Mouse (Mus musculus) gastrocnemius, postnatal 36 days (tissue): ENCODE measurements around the gene Amh. TPM values are rescaled to one million over a fixed set of nuclear protein-coding genes. Genes with fewer than 3 reads are reported as not detected.

Experiments
- DNase-seq, 2 experiments: peaks; one replicate each; pipeline ENCODE4 v3.0.0; 2022
- intact Hi-C: fragments of 180-260 bp; cut with DNase I; formaldehyde crosslinking; loops from one replicate; pipeline ENCODE4 v1.15.1; 2025
- microRNA-seq, 2 experiments: library from miRNA; unstranded; fragments of <30 nt; microRNA quantifications; one replicate each; pipeline ENCODE4 v1.2.0; 2021
- total RNA-seq, 2 experiments: library from RNA; stranded (reverse); gene quantifications; 2 replicates each; pipeline ENCODE4 v1.2.3; 2021

Amh gene
- total RNA-seq, 2 experiments from 2014 or later = 0.25 to 0.41 TPM

DNA sequence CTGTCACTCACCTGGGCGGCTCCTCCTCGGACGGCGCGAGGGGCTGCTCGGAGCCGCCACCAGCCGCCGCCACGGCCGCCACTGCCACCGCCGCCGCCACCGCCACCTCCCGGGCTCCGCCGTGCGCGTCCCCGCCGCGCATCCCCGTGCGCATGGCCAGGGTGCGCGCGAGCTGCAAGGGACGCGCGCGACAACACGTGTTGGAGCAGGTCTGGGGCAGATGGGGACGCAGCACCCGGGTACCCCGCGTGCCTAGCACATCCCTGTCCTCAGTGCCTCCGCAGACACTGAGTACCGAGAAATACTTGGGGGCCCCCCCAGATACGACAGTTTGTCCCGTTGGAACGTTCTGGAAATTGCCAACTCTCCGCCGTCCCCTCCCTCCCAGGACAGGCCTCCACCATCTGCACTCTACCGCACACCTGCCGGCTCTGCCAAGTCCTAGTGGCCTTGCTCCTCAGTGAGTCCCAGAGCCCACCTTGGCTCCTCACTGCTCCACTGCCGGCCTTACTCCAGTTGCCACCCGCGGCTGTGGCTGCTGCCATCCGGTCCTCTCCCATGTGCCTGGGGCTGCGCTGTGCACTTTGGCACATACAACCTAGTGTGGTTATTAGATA lies 39.0 kb downstream of the Amh start, which contains the start of gene Lingo3:
Lingo3 (minus strand) TSS at position 109 of the 617 bp plus-strand sequence.
- no peak for DNase-seq

GRCm38 (mm10) chr10:80845055-80845693 lies 40.1 kb downstream of the Amh start:
- no peak for DNase-seq
- intact Hi-C loops = no loop called here

More for the DNA sequence above, 39.0 kb downstream of the Amh start, which contains the start of gene Lingo3:
- intact Hi-C loops = no loop called here

- no peak for DNase-seq
- intact Hi-C loops = no loop called here
These were observed 40.7 kb downstream of the Amh start for GRCm38 (mm10) chr10:80845732-80846131.

DNA sequence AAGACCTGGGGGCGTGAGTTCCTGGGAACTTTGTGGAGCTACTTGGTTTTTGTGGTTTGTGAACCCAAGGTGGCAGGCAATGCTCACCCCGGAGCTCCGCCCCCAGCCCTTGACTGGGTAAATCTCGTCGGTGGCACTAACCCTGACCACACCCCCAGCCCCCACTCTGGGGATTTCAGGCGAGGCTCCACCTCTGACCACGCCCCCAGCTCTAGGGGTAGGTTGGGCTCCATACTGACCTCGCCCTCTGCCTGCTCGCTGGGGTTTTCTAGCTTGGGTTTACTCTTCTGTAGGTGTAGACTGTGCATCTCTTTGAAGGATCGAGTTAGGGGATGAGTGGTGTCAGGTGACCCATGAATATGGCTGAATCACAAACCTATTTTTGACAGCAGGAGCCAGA lies 43.5 kb downstream of the Amh start:
- peak in 1 of 2 experiments; percentile 48 for DNase-seq
- intact Hi-C loops = no loop called here

DNA sequence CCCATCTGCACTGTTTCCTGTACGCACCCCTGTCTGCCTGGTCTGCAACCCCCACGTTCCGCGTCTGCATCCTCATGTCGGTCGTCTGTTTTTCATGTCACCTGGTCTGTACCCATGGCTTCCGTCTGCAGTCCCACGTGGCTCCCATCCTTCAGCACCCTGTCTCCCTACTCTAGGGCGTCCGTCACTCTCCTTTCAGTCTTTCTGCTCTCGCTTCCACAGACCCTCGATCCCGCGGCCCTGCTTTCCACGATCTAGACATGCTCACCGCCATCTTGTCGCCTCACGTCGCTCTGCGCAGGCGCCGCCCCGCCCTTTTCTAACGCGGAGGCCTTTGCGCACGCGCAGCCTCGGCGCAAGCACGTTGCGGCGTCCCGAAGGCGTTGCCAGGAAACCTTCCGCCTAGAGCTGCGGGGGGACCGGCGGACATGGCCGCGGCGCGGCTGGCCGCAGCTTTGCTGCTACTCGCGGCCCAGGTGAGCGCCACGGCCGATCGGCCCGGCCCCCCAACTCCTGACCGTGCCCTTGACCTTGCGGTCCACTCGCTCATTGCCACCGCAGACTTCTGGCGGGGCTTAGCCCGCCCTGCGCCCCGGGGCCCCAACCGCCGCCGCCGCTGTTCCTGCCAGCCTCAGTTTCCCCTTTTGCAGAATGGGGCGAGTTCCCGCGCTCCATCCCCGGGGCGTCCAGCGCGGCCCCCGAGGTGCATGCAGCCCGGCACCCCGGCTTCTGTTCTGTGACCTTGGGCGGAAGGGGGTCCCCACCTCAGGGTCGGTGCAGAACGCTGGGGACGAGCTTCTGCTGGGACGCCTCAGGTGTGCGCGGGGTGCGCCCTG lies 50.1 kb downstream of the Amh start, which contains the start of the genes Lsm7 and Sppl2b:
Lsm7 (minus strand) TSS at position 297 of the 836 bp plus-strand sequence.
Sppl2b (plus strand) TSS at position 363 of the 836 bp plus-strand sequence.
- DNase-seq = peak; percentile 95 to 98
- intact Hi-C loops = no loop called here

- intact Hi-C loops = no loop called here
These were observed 50.7 kb downstream of the Amh start for GRCm38 (mm10) chr10:80855749-80856073.

DNA sequence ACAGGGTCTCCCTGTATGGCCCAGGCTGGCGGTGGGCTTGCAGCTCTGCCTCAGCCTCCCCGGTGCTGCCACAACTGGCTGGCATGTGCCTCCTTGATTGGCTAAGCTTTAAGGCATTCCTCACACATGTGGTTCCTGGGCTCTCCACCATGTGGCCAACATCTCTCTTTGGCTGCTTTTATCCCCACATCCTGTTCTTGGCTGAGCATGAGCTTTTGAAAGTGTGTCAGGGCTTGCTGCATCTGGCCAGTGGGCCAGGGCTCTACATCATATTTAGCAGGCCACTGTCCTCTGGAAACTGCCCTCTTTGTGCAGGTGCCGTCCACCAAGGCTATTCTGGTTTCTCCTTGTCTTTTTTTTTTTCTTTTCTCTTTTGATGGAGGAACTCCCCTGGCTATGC lies 51.2 kb downstream of the Amh start:
- intact Hi-C loops = no loop called here
- DNase-seq = no peak

More at GRCm38 (mm10) chr10:80855749-80856073, 50.7 kb downstream of the Amh start:
- no peak for DNase-seq

DNA sequence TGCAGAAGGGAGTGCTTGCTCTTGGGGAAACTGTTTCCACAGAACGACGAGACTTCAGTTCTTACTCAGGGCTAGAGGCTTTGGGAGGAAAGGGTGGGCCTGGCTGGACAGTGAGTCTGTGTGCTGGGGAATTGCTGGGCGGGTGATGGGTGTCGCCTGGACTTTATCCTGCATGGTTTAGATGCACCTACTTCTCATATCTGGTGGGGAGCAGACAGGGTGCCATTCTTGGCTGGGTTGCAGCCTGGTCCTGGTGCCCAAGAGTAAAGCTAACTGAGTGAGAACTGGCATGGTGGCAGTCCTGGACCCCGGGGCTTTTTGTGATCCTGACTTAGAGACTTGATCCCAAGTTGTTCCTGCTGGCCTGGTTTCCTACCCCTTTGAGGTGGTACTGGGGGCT lies 51.9 kb downstream of the Amh start:
- intact Hi-C loops = no loop called here
- no peak for DNase-seq

Small RNA genes lying within 50 kb of the gene (microRNA-seq; reads per million reads assigned to microRNA genes)
- gene Mir1982 = 1.4 to 1.5 reads per million in 2 experiments

Other genes starting within 250 kb of the Amh start
- 1 to 10 TPM; 8.8 to 9.7 TPM for gene Rexo1, start 243.7 kb upstream of the Amh start, total RNA-seq
- 1 to 10 TPM; 1.5 TPM for gene Klf16, start 227.9 kb upstream of the Amh start, total RNA-seq
- 10 to 100 TPM; 52.5 to 62.7 TPM for gene Abhd17a, start 214.9 kb upstream of the Amh start, total RNA-seq
- gene Scamp4, start 202.4 kb upstream of the Amh start, total RNA-seq = 10 to 100 TPM; 14.5 to 14.8 TPM
- under 1 TPM; 0.52 to 0.99 TPM for gene Adat3, start 202.4 kb upstream of the Amh start, total RNA-seq
- gene Gm49322, start 199.2 kb upstream of the Amh start, total RNA-seq = under 1 TPM; 0.25 to 0.26 TPM
- gene Csnk1g2, start 182.4 kb upstream of the Amh start, total RNA-seq = 10 to 100 TPM; 84.0 to 90.0 TPM
- 10 to 100 TPM; 32.1 to 33.5 TPM for gene Btbd2, start 148.2 kb upstream of the Amh start, total RNA-seq
- gene Mknk2, start 127.1 kb upstream of the Amh start, total RNA-seq = 100 to 1,000 TPM; 216 to 227 TPM
- 1 to 10 TPM; 3.4 to 3.6 TPM for gene Mob3a, start 103.3 kb upstream of the Amh start, total RNA-seq
- 1 to 10 TPM; 1.2 to 2.7 TPM for gene Izumo4, start 103.1 kb upstream of the Amh start, total RNA-seq
- 10 to 100 TPM; 23.8 to 25.6 TPM for gene Ap3d1, start 63.0 kb upstream of the Amh start, total RNA-seq
- 10 to 100 TPM; 19.2 to 24.8 TPM for gene Dot1l, start 50.0 kb upstream of the Amh start, total RNA-seq
- 10 to 100 TPM; 23.1 to 29.4 TPM for gene Sf3a2, start 7.0 kb upstream of the Amh start, total RNA-seq
- 10 to 100 TPM; 21.6 to 22.5 TPM for gene Plekhj1, start 6.6 kb upstream of the Amh start, total RNA-seq
- gene Jsrp1, start 8.3 kb downstream of the Amh start, total RNA-seq = 100 to 1,000 TPM; 387 to 405 TPM
- 100 to 1,000 TPM; 611 to 682 TPM for gene Oaz1, start 21.4 kb downstream of the Amh start, total RNA-seq
- 10 to 100 TPM in 1 of 2 experiments, 1 to 10 TPM in 1; 8.4 to 10.3 TPM for gene Lingo3, start 38.8 kb downstream of the Amh start, total RNA-seq
- gene Lsm7, start 50.0 kb downstream of the Amh start, total RNA-seq = 10 to 100 TPM; 13.7 to 18.8 TPM
- gene Sppl2b, start 50.0 kb downstream of the Amh start, total RNA-seq = 10 to 100 TPM; 13.6 to 17.6 TPM
- gene Tmprss9, start 66.6 kb downstream of the Amh start, total RNA-seq = not detected
- gene Timm13, start 95.7 kb downstream of the Amh start, total RNA-seq = 100 to 1,000 TPM; 106 to 120 TPM
- gene Lmnb2, start 113.0 kb downstream of the Amh start, total RNA-seq = 1 to 10 TPM; 2.6 to 3.1 TPM
- gene Gadd45b, start 124.8 kb downstream of the Amh start, total RNA-seq = 10 to 100 TPM; 26.7 to 31.7 TPM
- under 1 TPM; 0.57 to 0.64 TPM for gene Gng7, start 209.7 kb downstream of the Amh start, total RNA-seq
- gene Diras1, start 220.4 kb downstream of the Amh start, total RNA-seq = under 1 TPM in 1 of 2 experiments, not detected in 1; 0.08 TPM
- 10 to 100 TPM; 11.7 to 12.0 TPM for gene Slc39a3, start 232.2 kb downstream of the Amh start, total RNA-seq